Mouse (Mus musculus): ENCODE data around the gene Zscan4-ps1. TPM values are rescaled to one million over a fixed set of nuclear protein-coding genes. Genes with fewer than 3 reads are reported as not detected.
"Not testable (repeated sequence)": the region's sequence is repeated elsewhere in the genome, so short reads cannot be mapped to it uniquely, and the experiment has no call there.

The Zscan4-ps1 gene
- not detected in 2 replicates for polyA plus RNA-seq (2012; rRNA removed)

GRCm38 (mm10) chr7:11069591-11069990, at the start of gene Zscan4-ps1:
Zscan4-ps1 (minus strand) TSS chr7:11069691.
- not testable (repeated sequence) for DNase-seq (ENCODE audit: low read depth)

Other genes with a start within 250 kb of the Zscan4-ps1 start
- gene Zscan4b, start 164.6 kb downstream of the Zscan4-ps1 start, polyA plus RNA-seq (2012; rRNA removed): not detected in 2 replicates
- not detected in 2 replicates for gene Zscan4c, start 63.9 kb downstream of the Zscan4-ps1 start, polyA plus RNA-seq (2012; rRNA removed)
- not detected in 2 replicates for gene Zscan4d, start 96.5 kb upstream of the Zscan4-ps1 start, polyA plus RNA-seq (2012; rRNA removed)
- not detected in 2 replicates for gene Zscan4e, start 241.0 kb upstream of the Zscan4-ps1 start, polyA plus RNA-seq (2012; rRNA removed)